Mouse (Mus musculus) E14TG2a.4 (cell line): ENCODE results near the gene Snx7.

Experiments used
- H3K27me3 ChIP-seq: 2 replicates; pipeline ENCODE4 v1.6.1; 2014; ENCODE audit warnings: low read length, control low read depth; ENCODE audit not compliant: insufficient read depth
- H3K36me3 ChIP-seq: 2 replicates; pipeline ENCODE4 v1.6.1; 2014; ENCODE audit warnings: low read length, control low read depth; ENCODE audit not compliant: insufficient read depth
- H3K4me1 ChIP-seq: replicated peaks from 2 replicates; pipeline ENCODE4 v1.6.1; 2014; ENCODE audit warnings: low read depth, low read length, control low read depth
- H3K4me3 ChIP-seq: replicated peaks from 2 replicates; pipeline ENCODE4 v1.5.1; 2014; ENCODE audit warnings: mild to moderate bottlenecking, low read length
- H3K9me3 ChIP-seq: 2 replicates; pipeline ENCODE4 v1.6.1; 2014; ENCODE audit warnings: low read length, control low read depth
- CTCF ChIP-seq: conservative IDR thresholded peaks from 2 replicates; pipeline ENCODE4 v1.5.1; 2014; ENCODE audit warnings: low read length
- NANOG ChIP-seq: IDR thresholded peaks from 2 replicates; pipeline ENCODE4 v1.6.1; 2014; ENCODE audit warnings: borderline replicate concordance, low read length, mixed read lengths
- POU5F1 ChIP-seq: IDR thresholded peaks from 2 replicates; pipeline ENCODE4 v1.6.1; 2014; ENCODE audit warnings: low read length, borderline replicate concordance

The Snx7 gene

DNA sequence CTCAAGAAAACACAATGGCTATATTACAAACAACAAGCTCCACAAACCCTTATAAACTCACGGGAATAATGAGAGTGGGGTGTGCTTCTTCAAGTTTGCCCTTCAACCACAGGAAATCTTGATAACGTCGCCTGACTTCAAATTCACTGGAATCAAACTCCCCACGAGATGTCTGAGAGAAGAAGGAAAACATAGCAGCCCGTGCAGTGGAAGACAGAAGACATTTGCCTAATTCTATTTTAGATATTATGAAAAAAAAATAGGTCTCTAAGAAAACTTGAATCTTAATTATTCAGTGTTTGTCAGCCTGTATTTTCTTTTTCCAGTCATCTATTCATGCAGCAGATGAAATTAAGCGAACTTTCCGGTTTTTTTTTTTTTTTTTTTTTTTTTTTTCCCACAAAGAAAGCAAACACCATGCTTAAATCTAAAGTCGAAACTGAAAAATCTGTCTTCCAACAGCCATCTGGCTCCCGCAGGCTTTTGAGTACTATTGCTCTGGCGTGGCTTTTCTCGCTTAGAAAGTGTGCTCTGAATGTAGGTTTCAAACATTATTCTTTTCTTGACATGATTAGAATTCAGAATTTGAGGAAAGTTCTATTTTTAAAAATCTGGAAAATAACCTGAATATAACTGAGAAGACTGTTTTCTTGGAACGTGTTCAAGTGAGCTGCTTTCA is 28.7 kb downstream of the Snx7 start:
- Histone ChIP-seq H3K36me3 (no peaks in the 10 kb centered on the region), H3K9me3 (no peaks in the 10 kb centered on the region)

DNA sequence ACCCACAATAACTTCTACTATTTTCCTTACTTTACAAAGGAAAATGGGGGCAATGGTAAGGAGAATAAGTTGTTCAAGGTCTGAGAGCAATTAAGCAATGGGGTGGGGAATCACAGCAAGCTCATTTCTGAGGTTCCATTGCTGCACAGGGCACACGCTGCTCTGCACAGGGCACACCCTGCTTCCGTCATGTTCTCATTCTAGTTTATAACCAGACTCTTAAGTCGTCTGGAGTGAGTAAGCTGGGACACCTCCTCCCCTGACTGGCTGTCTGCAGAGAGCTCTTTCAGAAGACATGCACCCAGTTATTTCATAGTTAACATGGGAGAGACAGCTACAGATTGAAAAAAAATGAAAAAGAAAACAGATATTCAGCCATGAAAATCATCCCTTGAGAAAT is 30.7 kb downstream of the Snx7 start:
- no peaks in the 10 kb centered on the region for H3K36me3 ChIP-seq
- no peaks in the 10 kb centered on the region for H3K4me1 ChIP-seq
- H3K4me3 ChIP-seq = no peak overlapping the region
- no peaks in the 10 kb centered on the region for H3K27me3 ChIP-seq
- no peaks in the 10 kb centered on the region for H3K9me3 ChIP-seq
- TF ChIP-seq NANOG = no peak
- no peak for TF ChIP-seq CTCF
- no peak for TF ChIP-seq POU5F1

More for the DNA sequence above, 28.7 kb downstream of the Snx7 start:
- Histone ChIP-seq H3K27me3 (no peaks in the 10 kb centered on the region), H3K4me3 (no peak overlapping the region), H3K4me1 (no peaks in the 10 kb centered on the region)
- TF ChIP-seq POU5F1 (no peak), CTCF (no peak), NANOG (no peak)

DNA sequence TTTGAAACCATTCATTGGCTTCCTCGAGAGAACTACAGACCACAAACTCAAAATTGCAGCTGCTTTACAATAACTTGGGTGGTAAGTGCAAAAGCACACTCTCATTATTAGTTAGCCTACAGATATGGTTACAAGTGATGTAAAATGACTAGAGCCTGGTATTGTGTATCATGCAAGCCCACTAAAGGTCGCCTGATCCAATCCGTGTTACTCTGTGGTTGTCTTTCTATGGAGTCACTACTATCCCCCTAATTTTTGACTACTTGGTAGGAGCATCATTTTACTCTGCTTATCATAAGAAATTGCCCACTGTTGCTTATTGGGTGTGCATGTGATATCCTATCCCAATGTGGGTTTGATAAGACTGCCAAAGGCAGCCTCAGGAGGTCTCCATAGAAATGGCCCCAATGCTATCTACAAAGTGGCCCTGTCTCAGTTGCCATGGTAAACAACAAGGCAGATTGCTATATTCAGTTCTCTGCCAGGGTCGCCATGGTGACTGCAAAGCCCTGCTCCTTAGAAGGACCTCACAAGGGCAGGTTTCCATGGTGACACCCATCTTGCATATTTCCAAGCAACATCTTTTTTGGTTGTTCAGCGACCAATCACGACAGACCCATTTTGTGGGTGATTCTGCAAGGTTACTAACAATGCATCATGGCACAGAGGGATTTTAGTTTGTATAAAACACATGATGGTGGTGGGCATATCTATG is 42.1 kb downstream of the Snx7 start:
- H3K9me3 ChIP-seq = no peaks in the 10 kb centered on the region
- TF ChIP-seq NANOG (no peak), CTCF (no peak)
- H3K36me3 ChIP-seq = no peaks in the 10 kb centered on the region
- H3K4me3 ChIP-seq = no peak overlapping the region
- H3K4me1 ChIP-seq = no peaks in the 10 kb centered on the region
- no peaks in the 10 kb centered on the region for H3K27me3 ChIP-seq

DNA sequence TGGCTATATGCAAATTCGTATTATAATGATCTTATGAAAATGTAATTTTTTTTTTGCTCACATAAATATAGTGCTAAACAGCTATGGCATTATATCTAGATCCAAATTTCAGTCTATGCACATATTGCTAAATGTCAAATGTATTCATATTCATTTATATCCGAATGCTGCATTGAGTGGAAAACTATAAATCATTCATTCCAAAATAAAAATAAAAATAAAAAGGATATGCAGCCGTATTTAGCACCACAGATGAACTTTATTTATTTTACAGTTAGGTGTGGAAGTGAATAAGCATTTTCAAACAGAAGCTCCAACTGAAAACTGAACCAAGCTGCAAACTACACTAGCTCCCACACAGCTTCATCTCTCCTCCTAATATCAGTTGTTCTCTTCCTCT is 45.5 kb downstream of the Snx7 start:
- TF ChIP-seq POU5F1 = no peak
- TF ChIP-seq CTCF = no peak
- no peak for TF ChIP-seq NANOG
- no peaks in the 10 kb centered on the region for H3K27me3 ChIP-seq
- no peaks in the 10 kb centered on the region for H3K4me1 ChIP-seq
- H3K36me3 ChIP-seq = no peaks in the 10 kb centered on the region
- no peak overlapping the region for H3K4me3 ChIP-seq
- H3K9me3 ChIP-seq = no peaks in the 10 kb centered on the region

DNA sequence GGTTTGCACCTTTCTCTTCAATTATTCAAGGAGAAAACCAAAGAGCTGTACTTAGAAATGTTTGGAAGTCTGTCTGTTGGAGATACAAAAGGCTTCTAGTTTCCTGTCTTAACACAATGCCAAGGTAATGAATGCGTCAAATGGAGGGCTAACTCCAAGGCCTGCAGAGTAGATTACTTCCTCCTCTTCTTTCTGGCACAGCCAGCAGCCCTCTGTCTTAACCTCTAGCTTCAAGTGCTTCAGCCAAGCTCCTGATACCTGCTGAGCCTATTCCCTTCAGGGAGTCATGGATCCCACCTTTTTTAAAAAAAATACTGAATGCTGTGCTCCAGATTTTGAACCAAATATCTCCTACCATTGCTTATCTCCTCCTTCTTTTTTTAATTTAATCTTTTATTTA is 51.1 kb downstream of the Snx7 start:
- H3K27me3 ChIP-seq = no peaks in the 10 kb centered on the region
- no peaks in the 10 kb centered on the region for H3K9me3 ChIP-seq
- no peak for TF ChIP-seq NANOG
- no peak for TF ChIP-seq POU5F1
- TF ChIP-seq CTCF = no peak
- no peak overlapping the region for H3K4me3 ChIP-seq
- no peaks in the 10 kb centered on the region for H3K36me3 ChIP-seq
- no peaks in the 10 kb centered on the region for H3K4me1 ChIP-seq

DNA sequence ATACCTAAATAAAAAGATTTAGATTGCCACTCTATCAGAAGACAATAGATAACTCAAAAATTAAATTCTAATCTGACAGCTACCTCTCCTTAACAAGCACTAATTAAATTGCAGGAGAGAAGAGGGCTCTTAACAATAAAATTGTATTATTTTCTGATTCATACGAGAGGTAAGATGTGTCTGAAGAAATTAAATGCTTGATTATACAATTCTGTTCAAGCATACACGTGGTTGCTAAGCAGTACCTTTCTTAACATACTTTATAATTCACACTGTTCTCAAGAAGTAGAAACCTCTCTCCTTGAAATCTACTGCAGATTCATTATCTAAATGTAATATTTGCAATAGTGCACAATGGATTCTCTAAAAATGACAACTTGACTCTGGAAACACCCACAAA is 54.5 kb downstream of the Snx7 start:
- TF ChIP-seq CTCF (no peak), POU5F1 (no peak), NANOG (no peak)
- no peaks in the 10 kb centered on the region for H3K4me1 ChIP-seq
- no peaks in the 10 kb centered on the region for H3K27me3 ChIP-seq

DNA sequence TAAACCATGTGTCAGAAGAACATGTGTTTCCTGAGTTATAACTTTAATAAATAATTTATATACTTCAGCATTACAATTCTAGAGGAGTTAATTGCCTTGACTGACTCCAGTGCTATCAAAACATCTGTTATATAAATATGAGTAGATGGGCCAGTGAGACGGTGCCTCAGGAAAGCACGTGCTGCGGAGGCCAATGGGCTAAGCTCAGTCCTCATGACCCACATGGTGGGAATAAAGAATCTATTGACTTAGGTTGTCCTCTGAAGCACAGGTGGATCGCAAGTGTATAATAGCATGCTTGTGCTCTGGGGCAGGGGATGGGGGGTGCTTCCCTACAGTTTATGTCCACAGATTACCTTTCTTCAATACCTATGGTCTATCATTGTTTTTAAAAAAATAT is 56.6 kb downstream of the Snx7 start:
- TF ChIP-seq NANOG = no peak
- TF ChIP-seq CTCF = no peak
- TF ChIP-seq POU5F1 = no peak
- H3K27me3 ChIP-seq = no peaks in the 10 kb centered on the region
- H3K4me1 ChIP-seq = no peaks in the 10 kb centered on the region

More for the DNA sequence above, 54.5 kb downstream of the Snx7 start:
- Histone ChIP-seq H3K9me3 (no peaks in the 10 kb centered on the region), H3K4me3 (no peak overlapping the region), H3K36me3 (no peaks in the 10 kb centered on the region)

DNA sequence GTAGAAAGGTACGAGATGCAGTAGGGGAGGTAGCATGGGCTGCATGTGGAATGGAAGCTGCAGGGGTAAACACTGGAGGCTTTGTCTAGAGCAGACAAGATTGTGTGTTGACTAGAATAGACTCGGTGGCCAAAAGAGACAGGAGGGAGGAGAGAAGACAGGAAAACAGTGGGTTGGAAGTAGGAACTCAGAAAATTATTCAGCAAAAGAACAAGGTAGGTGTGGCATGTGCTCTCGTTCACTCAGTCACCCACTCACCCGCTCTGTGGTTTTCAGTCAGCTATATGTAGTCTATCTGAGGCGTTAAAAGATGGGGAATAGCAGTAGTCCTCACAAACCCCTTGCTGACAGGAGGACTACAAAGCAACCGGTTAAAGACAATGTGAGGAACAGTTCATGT is 63.0 kb downstream of the Snx7 start:
- Histone ChIP-seq H3K9me3 (no peaks in the 10 kb centered on the region), H3K4me3 (no peak overlapping the region), H3K36me3 (no peaks in the 10 kb centered on the region), H3K27me3 (no peaks in the 10 kb centered on the region), H3K4me1 (no peaks in the 10 kb centered on the region)
- TF ChIP-seq NANOG = no peak
- TF ChIP-seq POU5F1 = no peak
- no peak for TF ChIP-seq CTCF

More for the DNA sequence above, 56.6 kb downstream of the Snx7 start:
- no peak overlapping the region for H3K4me3 ChIP-seq
- no peaks in the 10 kb centered on the region for H3K36me3 ChIP-seq
- H3K9me3 ChIP-seq = no peaks in the 10 kb centered on the region

DNA sequence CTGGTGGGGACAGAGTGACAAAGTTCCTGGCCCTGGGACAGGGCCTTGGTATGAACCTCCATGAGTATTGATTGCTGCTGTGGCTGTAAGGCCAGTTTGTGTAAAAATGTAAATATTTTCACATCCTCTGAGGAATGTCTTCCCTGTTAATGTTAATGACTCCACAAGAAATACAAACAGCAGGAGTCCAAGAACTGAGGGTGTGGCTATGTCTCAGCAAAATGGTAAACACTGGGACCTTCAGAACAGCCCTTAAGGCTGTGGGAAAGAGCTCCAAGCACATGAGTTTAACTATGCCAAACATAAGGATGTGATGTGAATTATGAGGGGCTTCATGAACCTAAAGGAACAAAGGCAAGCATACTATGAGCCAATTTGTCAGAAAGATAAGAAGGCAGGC is 74.2 kb downstream of the Snx7 start:
- no peaks in the 10 kb centered on the region for H3K36me3 ChIP-seq
- TF ChIP-seq POU5F1 = no peak
- TF ChIP-seq CTCF = no peak
- no peak for TF ChIP-seq NANOG
- H3K27me3 ChIP-seq = no peaks in the 10 kb centered on the region
- no peaks in the 10 kb centered on the region for H3K9me3 ChIP-seq
- peaks cover 13% of the 10 kb centered on the region for H3K4me1 ChIP-seq
- no peak overlapping the region for H3K4me3 ChIP-seq
